Mouse (Mus musculus): ENCODE measurements around the gene Efs. TPM values are rescaled to one million over a fixed set of nuclear protein-coding genes. Genes with fewer than 3 reads are reported as not detected.

Gene Efs
- polyA plus RNA-seq, 1 experiment from 2014 or later = not detected

GRCm38 (mm10) chr14:54938431-54939219, 12.7 kb upstream of the Efs start:
- POLR2A ChIA-PET = no interaction called here
- DNase-seq (ENCODE audit: low read depth, low spot score) = no peak
- CTCF ChIA-PET = interaction anchor here (1.0 to 2.4 kb wide), 9 partner anchors 12 to 95 kb away, joined by 3 to 9 read pairs (median 3); no protein-coding TSS in a partner anchor
- no peak for ATAC-seq
- no peak for TF ChIP-seq CTCF (IDR thresholded peaks at IDR 0.05)
- peaks cover 16% of the 10 kb centered on the region for H3K27me3 ChIP-seq
- in situ Hi-C loops (cut with MboI; ENCODE audit: low pct_unique_long_range_greater_than_20kb) = loop anchor here (5.0 kb wide), 2 partner anchors 36 to 96 kb away; no protein-coding TSS in a partner anchor

DNA sequence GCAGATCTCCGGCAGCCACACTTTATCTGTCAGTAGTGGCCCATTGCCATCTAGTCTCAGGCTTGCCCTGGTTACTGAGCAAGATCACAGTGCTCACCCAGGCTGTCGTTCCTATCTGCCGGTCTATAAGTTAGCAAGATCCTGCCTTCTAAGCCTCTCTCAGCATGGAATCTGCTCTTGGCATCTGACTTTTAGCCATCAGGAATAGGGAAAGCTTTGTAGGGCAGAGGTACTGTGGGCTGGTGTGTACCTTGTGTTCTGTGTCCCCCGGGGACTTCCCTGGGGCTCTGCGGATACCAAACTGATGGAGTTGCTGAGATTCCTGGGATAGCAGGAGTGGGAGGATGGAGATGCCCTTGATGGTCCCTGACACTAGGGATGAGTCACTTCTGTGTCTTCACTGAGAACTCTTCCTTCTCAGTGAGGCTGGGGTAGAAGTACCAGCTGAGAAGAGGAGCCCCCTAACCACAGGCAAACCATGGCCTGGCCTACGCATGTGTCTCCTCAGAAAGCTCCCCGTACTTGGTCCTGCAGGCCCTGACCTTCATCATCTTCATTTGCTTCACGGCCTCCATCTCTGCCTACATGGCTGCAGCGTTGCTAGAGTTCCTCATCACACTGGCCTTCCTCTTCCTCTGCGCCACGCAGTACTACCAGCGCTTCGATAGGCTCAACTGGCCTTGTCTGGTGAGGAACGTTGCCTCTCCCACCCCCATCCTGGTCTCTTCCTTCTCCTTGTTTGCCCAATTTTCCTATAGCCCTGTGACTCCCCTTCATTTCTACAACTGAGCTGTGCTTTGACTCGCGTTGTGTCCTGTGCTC, 11.6 kb upstream of the Efs start:
- peaks cover 20% of the 10 kb centered on the region for H3K27me3 ChIP-seq
- ChIA-PET POLR2A (no interaction called here), CTCF (interaction anchor here (1.2 kb wide), 1 partner anchor 17 kb away, joined by 3 read pairs; no protein-coding TSS in a partner anchor)
- ATAC-seq (no peak), DNase-seq (ENCODE audit: low read depth, low spot score) (no peak)
- TF ChIP-seq CTCF (IDR thresholded peaks at IDR 0.05) = no peak
- in situ Hi-C loops (cut with MboI; ENCODE audit: low pct_unique_long_range_greater_than_20kb) = loop anchor here (5.0 kb wide), 2 partner anchors 35 to 95 kb away; no protein-coding TSS in a partner anchor

- POLR2A ChIA-PET = no interaction called here
- peaks cover 20% of the 10 kb centered on the region for H3K27me3 ChIP-seq
- in situ Hi-C loops (cut with MboI; ENCODE audit: low pct_unique_long_range_greater_than_20kb) = loop anchor here (5.0 kb wide), 2 partner anchors 34 to 94 kb away; no protein-coding TSS in a partner anchor
- CTCF ChIA-PET = no interaction called here
- no peak for TF ChIP-seq CTCF (IDR thresholded peaks at IDR 0.05)
- ATAC-seq (no peak), DNase-seq (ENCODE audit: low read depth, low spot score) (no peak)
Measured at GRCm38 (mm10) chr14:54936831-54937160, 10.9 kb upstream of the Efs start.

DNA sequence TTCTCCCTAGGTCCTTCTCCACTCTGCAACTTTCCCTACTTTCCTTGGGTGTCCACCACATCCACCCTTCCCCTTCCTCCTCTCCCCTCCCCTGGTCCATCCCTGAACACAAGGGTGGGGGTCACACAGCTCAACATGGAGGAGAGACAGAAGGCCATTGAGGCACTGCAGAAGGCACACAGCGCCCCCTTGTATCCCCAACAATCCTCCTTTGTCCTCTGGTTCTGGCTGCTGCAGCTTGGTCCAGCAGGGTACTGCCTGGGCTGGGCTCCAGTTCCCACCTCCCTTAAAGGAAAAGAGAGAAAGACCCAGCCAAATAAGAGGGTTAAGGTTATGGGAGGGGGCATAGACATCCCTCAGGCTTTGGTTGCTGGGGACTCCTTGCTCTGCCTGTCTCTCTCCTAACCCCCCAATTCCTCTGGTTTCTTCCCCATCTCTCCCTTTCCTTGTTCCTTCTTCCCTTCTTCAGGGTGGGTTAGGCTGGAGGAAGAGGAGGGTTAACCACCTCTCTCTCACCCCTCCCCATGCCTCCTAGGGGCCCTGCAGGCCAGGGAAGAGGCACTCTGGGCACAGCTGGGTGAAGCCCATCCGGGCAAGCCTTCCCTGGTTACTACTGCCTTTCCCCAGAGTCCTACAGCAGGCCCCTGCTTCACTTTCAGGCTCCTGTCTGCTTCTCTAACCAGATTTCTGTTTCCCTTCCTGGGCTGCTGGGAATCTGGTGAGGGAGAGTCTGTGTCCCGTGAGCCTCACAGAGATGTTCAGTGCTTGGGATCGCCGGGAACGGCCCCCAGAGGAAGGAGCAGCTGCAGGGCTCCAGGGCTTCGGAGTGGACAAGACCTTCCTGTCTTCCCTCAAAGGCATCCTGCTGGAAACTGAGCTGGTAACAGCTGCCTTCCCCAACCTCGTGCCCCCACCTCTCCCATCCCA, 10.2 kb upstream of the Efs start, which contains the start of gene Cmtm5:
Gene Cmtm5 (plus strand): TSS at position 358 of the 927 bp plus-strand sequence.
- no peak for TF ChIP-seq CTCF (IDR thresholded peaks at IDR 0.05)
- DNase-seq (ENCODE audit: low read depth, low spot score) (no peak), ATAC-seq (no peak)
- in situ Hi-C loops (cut with MboI; ENCODE audit: low pct_unique_long_range_greater_than_20kb) = loop anchor here (5.0 kb wide), 2 partner anchors 34 to 94 kb away; no protein-coding TSS in a partner anchor
- ChIA-PET CTCF (no interaction called here), POLR2A (no interaction called here)
- peaks cover 20% of the 10 kb centered on the region for H3K27me3 ChIP-seq

DNA sequence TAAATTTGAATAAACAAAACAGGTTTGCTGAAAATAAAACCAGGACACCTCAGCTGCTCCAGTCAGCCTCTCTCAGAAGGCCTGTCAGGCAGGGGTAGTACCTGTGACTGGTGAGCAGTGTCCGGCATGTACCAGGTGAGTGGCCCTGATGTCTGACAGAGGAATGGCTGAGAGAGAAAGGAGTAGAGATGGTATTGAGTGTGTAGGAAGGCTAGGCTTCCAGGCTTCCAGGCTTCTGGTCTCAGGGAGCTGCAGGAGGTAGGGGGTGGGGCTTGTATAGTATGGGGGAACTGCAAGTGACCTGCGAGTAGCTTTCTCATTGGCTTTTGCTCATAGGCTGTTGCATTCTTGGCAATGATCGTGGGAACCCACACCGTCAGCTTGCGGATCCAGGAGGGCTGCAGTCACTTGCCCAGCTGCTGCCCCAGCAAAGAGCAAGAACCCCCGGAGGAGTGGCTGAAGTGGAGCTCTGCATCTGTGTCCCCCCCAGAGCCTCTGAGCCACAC, 6.8 kb upstream of the Efs start, which contains the start of gene Il25:
Gene Il25 (plus strand): TSS at position 51 of the 506 bp plus-strand sequence.
- ATAC-seq (no peak), DNase-seq (ENCODE audit: low read depth, low spot score) (no peak)
- POLR2A ChIA-PET = interaction anchor here (1.2 kb wide), 1 partner anchor 13 kb away, joined by 3 read pairs; no protein-coding TSS in a partner anchor
- no peak for TF ChIP-seq CTCF (IDR thresholded peaks at IDR 0.05)
- peaks cover 20% of the 10 kb centered on the region for H3K27me3 ChIP-seq
- in situ Hi-C loops (cut with MboI; ENCODE audit: low pct_unique_long_range_greater_than_20kb) = no loop called here
- CTCF ChIA-PET = no interaction called here

DNA sequence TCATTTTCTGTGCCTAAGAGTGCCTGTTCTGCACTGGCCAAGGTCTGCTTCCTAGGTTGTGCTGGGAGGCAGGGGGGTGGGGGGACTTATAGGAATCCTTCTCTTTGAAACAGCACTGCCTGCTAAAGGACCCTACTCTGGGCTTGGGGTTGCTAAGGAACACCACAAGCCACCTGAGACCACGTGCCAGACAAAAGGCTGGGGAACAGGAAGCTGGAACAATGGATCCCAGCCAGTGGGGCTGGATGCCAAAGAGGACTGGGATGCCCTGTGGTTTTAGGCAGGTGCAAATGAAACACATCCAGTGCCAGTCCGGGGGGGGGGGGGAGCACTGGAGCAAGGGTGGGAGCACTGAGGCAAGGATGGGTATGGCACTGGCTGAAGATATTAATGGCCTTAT, 4.5 kb upstream of the Efs start:
- peaks cover 29% of the 10 kb centered on the region for H3K27me3 ChIP-seq
- DNase-seq (ENCODE audit: low read depth, low spot score) (no peak), ATAC-seq (no peak)
- in situ Hi-C loops (cut with MboI; ENCODE audit: low pct_unique_long_range_greater_than_20kb) = no loop called here
- ChIA-PET CTCF (interaction anchor here (1.4 kb wide), 1 partner anchor 10 kb away, joined by 6 read pairs; no protein-coding TSS in a partner anchor), POLR2A (no interaction called here)
- TF ChIP-seq CTCF (IDR thresholded peaks at IDR 0.05) = no peak

- DNase-seq (ENCODE audit: low read depth, low spot score) = no peak
- no peak for TF ChIP-seq CTCF (IDR thresholded peaks at IDR 0.05)
- ChIA-PET CTCF (interaction anchor here (1.4 kb wide), 1 partner anchor 10 kb away, joined by 6 read pairs; no protein-coding TSS in a partner anchor), POLR2A (no interaction called here)
- ATAC-seq = no peak
- in situ Hi-C loops (cut with MboI; ENCODE audit: low pct_unique_long_range_greater_than_20kb) = no loop called here
- H3K27me3 ChIP-seq = peaks cover 26% of the 10 kb centered on the region
Measured at GRCm38 (mm10) chr14:54929801-54930200, 3.9 kb upstream of the Efs start.

DNA sequence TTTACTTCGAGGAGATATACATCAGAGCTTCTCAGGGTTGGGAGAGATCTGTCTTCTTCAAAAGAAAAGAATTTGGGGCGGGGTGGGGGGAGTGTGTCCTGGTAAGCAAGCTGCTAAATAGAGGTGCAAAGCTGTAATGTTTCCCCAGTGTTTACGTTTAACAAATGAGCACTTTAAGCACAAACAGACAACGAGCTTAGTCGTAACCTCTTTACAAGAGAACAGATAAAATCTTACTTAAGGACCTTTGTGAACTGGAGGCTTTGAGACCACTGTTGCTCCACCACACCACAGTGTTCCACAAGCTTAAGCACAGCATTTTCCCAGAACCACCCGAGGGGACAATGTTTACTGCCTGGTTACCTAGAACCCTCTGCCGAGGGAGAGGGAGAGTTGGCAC, 1.4 kb upstream of the Efs start:
- TF ChIP-seq CTCF (IDR thresholded peaks at IDR 0.05) = no peak
- in situ Hi-C loops (cut with MboI; ENCODE audit: low pct_unique_long_range_greater_than_20kb) = no loop called here
- peaks cover 18% of the 10 kb centered on the region for H3K27me3 ChIP-seq
- ATAC-seq = no peak
- no peak for DNase-seq (ENCODE audit: low read depth, low spot score)
- POLR2A ChIA-PET = interaction anchor here (1.7 kb wide), 1 partner anchor 17 kb away, joined by 3 read pairs; no protein-coding TSS in a partner anchor
- CTCF ChIA-PET = interaction anchor here (1.5 to 2.0 kb wide), 2 partner anchors 11 to 88 kb away, joined by 3 to 4 read pairs; partner anchors contain the start of gene Ngdn

DNA sequence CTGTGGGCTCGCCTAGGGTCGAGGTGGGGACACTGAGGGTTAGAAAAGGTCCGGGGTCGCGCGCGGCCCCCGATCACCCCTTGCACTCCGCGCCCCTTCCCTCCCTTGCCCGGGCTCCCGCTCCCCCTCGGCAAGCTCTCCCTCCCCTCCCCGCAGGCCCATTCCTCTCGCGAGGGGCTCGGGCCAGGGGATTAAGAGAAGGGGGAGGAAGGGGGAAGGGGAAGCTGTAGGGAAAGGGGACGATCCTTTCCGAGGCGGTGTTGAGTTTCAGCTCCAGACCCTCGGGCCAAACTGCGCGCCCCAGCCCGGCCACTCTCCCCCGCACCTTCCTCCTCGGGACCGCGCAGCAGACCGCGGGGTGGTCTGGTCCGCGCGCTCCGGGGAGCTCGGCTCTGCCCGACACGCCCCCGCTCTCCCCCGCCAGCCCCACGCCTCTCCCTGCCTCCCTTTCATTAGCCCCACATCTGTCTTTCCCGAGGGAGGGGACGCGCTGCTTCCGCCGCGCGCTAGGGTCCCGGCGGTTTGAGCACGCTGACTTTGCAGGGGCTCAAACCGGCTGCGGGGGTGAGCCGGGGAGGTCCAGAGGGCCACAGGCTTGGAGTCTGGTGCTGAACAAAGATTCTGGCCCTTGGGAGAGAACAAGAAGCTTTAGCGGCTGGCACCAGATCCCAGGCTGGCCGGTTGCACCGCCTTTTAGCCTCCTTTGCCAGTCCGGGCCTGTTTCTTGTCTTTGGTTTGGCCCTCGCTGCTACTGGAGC, 654 bp upstream of the Efs start:
- no peak for TF ChIP-seq CTCF (IDR thresholded peaks at IDR 0.05)
- in situ Hi-C loops (cut with MboI; ENCODE audit: low pct_unique_long_range_greater_than_20kb) = no loop called here
- ATAC-seq (no peak), DNase-seq (ENCODE audit: low read depth, low spot score) (no peak)
- CTCF ChIA-PET = interaction anchor here (1.5 to 2.0 kb wide), 2 partner anchors 12 to 88 kb away, joined by 3 to 4 read pairs; partner anchors contain the start of gene Ngdn
- POLR2A ChIA-PET = interaction anchor here (1.1 to 1.7 kb wide), 2 partner anchors 14 to 16 kb away, joined by 3 to 4 read pairs; partner anchors contain the start of gene Slc22a17
- H3K27me3 ChIP-seq = peaks cover 18% of the 10 kb centered on the region
